Mouse (Mus musculus): ENCODE results near the gene Calr.
"Not testable (repeated sequence)": the region's sequence is repeated elsewhere in the genome, so short reads cannot be mapped to it uniquely, and the experiment has no call there.

GRCm38 (mm10) chr8:84826518-84826917 lies 20.2 kb downstream of the Calr start:
- not testable (repeated sequence) for TF ChIP-seq CTCF (IDR thresholded peaks at IDR 0.05; ENCODE audit: control insufficient read depth, insufficient read depth, insufficient read length); USF1 (IDR thresholded peaks at IDR 0.05; ENCODE audit: low read depth); MYOD1 (IDR thresholded peaks at IDR 0.05; ENCODE audit: control insufficient read depth, insufficient read length, low read depth)

Data from C2C12 (cell line).